Mouse (Mus musculus) intestine, postnatal 0 days (tissue): Measurements from ENCODE around the gene Asrgl1. TPM values are rescaled to one million over a fixed set of nuclear protein-coding genes. Genes with fewer than 3 reads are reported as not detected.

Experiments used
- ATAC-seq: fragments of 200-750 bp; cut with Nextera tagmentation; 2 replicates; pipeline ENCODE4 v1.8.0; 2017; ENCODE audit warnings: mild to moderate bottlenecking, moderate TSS enrichment, moderate library complexity
- H3K27ac ChIP-seq: fragments of 300-500 bp; sonication (generic); 2 replicates; pipeline ENCODE4 v1.5.1; 2014; ENCODE audit warnings: mild to moderate bottlenecking, low read depth, low read length, moderate library complexity
- H3K27me3 ChIP-seq: fragments of 300-500 bp; sonication (generic); replicated peaks from 2 replicates; pipeline ENCODE4 v1.6.1; 2014; ENCODE audit warnings: low read length, mixed read lengths; ENCODE audit not compliant: control insufficient read depth, insufficient read depth
- H3K36me3 ChIP-seq: fragments of 300-500 bp; sonication (generic); 2 replicates; pipeline ENCODE4 v1.6.1; 2014; ENCODE audit warnings: mild to moderate bottlenecking, moderate library complexity; ENCODE audit not compliant: control insufficient read depth, insufficient read depth
- H3K4me1 ChIP-seq: fragments of 300-500 bp; sonication (generic); replicated peaks from 2 replicates; pipeline ENCODE4 v1.6.1; 2014; ENCODE audit warnings: antibody characterized with exemption, low read length, mixed read lengths; ENCODE audit not compliant: control insufficient read depth, insufficient read depth
- H3K4me2 ChIP-seq: fragments of 300-500 bp; sonication (generic); replicated peaks from 2 replicates; pipeline ENCODE4 v1.6.1; 2014; ENCODE audit warnings: low read depth, mild to moderate bottlenecking, moderate library complexity
- H3K4me3 ChIP-seq: fragments of 300-500 bp; sonication (generic); 2 replicates; pipeline ENCODE4 v1.5.1; 2014; ENCODE audit warnings: low read depth, low read length
- H3K9ac ChIP-seq: fragments of 300-500 bp; sonication (generic); 2 replicates; pipeline ENCODE4 v1.6.1; 2014; ENCODE audit warnings: mild to moderate bottlenecking, low read depth, low read length
- H3K9me3 ChIP-seq: fragments of 300-500 bp; sonication (generic); 2 replicates; pipeline ENCODE4 v1.6.1; 2016; ENCODE audit warnings: mixed run types; ENCODE audit not compliant: control insufficient read depth
- CTCF ChIP-seq: sonication (generic); IDR thresholded peaks from 2 replicates; pipeline ENCODE4 v1.5.1; 2016; ENCODE audit warnings: low read depth, mild to moderate bottlenecking, control low read depth, antibody characterized with exemption, moderate library complexity
- WGBS: fragments of 180-500 bp; shearing (Covaris S2); extraction: QIAGEN DNeasy Blood & Tissue Kit; methylation state at CpG from one replicate; pipeline ENCODE4 v1.1.7; 2014; 5-methylcytosine and 5-hydroxymethylcytosine counted together
- polyA plus RNA-seq: library from polyadenylated mRNA; unstranded; fragments of >200 nt; fragmentation: Nextera tagmentation; extraction: Ambion mirVana; gene quantifications from 2 replicates; pipeline ENCODE4 v1.2.1, GENCODE M21; 2015

Gene Asrgl1
- polyA plus RNA-seq, 1 experiment from 2014 or later, result 3.2 TPM

- H3K4me1 ChIP-seq, result no peaks in the 10 kb centered on the region
- no peak overlapping the region for H3K4me3 ChIP-seq
- WGBS, result 76% methylated on average over 5 of the region's 5 CpGs
- no peaks in the 10 kb centered on the region for H3K9me3 ChIP-seq
- H3K9ac ChIP-seq, result no peak overlapping the region
- ATAC-seq, result no peak
- no peak overlapping the region for H3K27ac ChIP-seq
- H3K4me2 ChIP-seq, result no peak overlapping the region
- H3K36me3 ChIP-seq, result no peaks in the 10 kb centered on the region; the same call in 1 of the 2 replicates
- H3K27me3 ChIP-seq, result no peaks in the 10 kb centered on the region
- TF ChIP-seq CTCF, result no peak
Observed at GRCm38 (mm10) chr19:9117275-9117674, 18.2 kb downstream of the Asrgl1 start.

- Histone ChIP-seq H3K4me1 (no peaks in the 10 kb centered on the region), H3K4me2 (no peak overlapping the region), H3K36me3 (no peaks in the 10 kb centered on the region; the same call in 1 of the 2 replicates), H3K27me3 (no peaks in the 10 kb centered on the region), H3K4me3 (no peak overlapping the region), H3K9ac (no peak overlapping the region), H3K27ac (no peak overlapping the region), H3K9me3 (no peaks in the 10 kb centered on the region)
- no peak for TF ChIP-seq CTCF
- 61% methylated on average over 4 of the region's 4 CpGs for WGBS
- ATAC-seq, result no peak
Observed at GRCm38 (mm10) chr19:9116268-9116667, 19.2 kb downstream of the Asrgl1 start.

- no peak for TF ChIP-seq CTCF
- no peak overlapping the region for H3K9ac ChIP-seq
- WGBS, result 69% methylated on average over 8 of the region's 8 CpGs
- no peak overlapping the region for H3K27ac ChIP-seq
- no peaks in the 10 kb centered on the region for H3K27me3 ChIP-seq
- H3K4me3 ChIP-seq, result no peak overlapping the region
- no peaks in the 10 kb centered on the region; the same call in 1 of the 2 replicates for H3K36me3 ChIP-seq
- ATAC-seq, result no peak
- H3K4me1 ChIP-seq, result peaks cover 3% of the 10 kb centered on the region; the same call in 1 of the 2 replicates
- no peak overlapping the region for H3K4me2 ChIP-seq
- no peaks in the 10 kb centered on the region for H3K9me3 ChIP-seq
Observed at GRCm38 (mm10) chr19:9112043-9112442, 23.4 kb downstream of the Asrgl1 start.

GRCm38 (mm10) chr19:9110182-9110869 lies 25.1 kb downstream of the Asrgl1 start:
- no peak overlapping the region for H3K9ac ChIP-seq
- 57% methylated on average over 4 of the region's 4 CpGs for WGBS
- H3K4me3 ChIP-seq, result no peak overlapping the region
- no peak overlapping the region for H3K27ac ChIP-seq
- H3K27me3 ChIP-seq, result no peaks in the 10 kb centered on the region
- H3K4me2 ChIP-seq, result no peak overlapping the region
- H3K9me3 ChIP-seq, result no peaks in the 10 kb centered on the region
- 0 out of 2 replicates have a peak, but pooled peaks have one; percentile 33 for ATAC-seq
- H3K36me3 ChIP-seq, result no peaks in the 10 kb centered on the region; the same call in 1 of the 2 replicates
- peak; percentile 87 for TF ChIP-seq CTCF
- H3K4me1 ChIP-seq, result peaks cover 9% of the 10 kb centered on the region

GRCm38 (mm10) chr19:9108536-9108935 lies 26.9 kb downstream of the Asrgl1 start:
- peak; percentile 39 for TF ChIP-seq CTCF
- WGBS, result 84% methylated on average over 1 of the region's 1 CpGs
- Histone ChIP-seq H3K9ac (no peak overlapping the region), H3K27ac (no peak overlapping the region), H3K4me1 (peaks cover 9% of the 10 kb centered on the region), H3K4me2 (no peak overlapping the region), H3K36me3 (no peaks in the 10 kb centered on the region; the same call in 1 of the 2 replicates), H3K9me3 (no peaks in the 10 kb centered on the region), H3K27me3 (no peaks in the 10 kb centered on the region), H3K4me3 (no peak overlapping the region)
- ATAC-seq, result no peak

GRCm38 (mm10) chr19:9107379-9107755 lies 28.1 kb downstream of the Asrgl1 start:
- Histone ChIP-seq H3K36me3 (no peaks in the 10 kb centered on the region), H3K27me3 (no peaks in the 10 kb centered on the region), H3K4me2 (0 out of 2 replicates have a peak overlapping the region, but pooled peaks have one; percentile 10), H3K9ac (no peak overlapping the region), H3K9me3 (no peaks in the 10 kb centered on the region), H3K27ac (no peak overlapping the region; the same call in 1 of the 2 replicates), H3K4me1 (peaks cover 9% of the 10 kb centered on the region), H3K4me3 (no peak overlapping the region)
- no peak for TF ChIP-seq CTCF
- no peak for ATAC-seq
- WGBS, result 35% methylated on average over 1 of the region's 1 CpGs
